16 mouse cellular contexts compared by ENCODE assay signal in the genomic region with DNA sequence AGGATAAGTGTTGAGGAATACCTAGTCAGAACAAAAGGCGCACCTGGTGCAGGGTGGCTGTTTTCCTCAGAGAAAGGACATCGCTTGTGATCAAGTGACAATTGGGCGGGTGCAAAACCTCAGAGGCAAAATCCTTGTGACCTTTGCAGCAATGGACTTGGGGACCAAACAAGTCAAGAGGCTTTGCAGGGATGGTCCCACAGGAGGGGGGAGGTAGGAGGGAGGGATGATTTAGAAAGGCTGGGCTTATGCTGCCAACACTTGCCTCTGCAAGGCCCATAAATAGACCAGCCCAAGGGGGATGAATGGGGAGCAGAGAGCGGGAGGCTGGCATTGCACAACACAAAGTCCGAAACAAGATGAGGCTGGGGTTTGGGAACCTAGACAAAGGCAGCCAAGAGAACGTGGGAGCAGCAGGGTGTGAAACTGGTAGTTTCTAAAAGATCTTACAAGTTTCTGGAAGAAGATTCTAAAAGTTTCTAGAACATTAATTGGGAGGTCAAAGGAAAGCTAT. TPM values are rescaled to one million over a fixed set of nuclear protein-coding genes. Genes with fewer than 3 reads are reported as not detected.
A peak's percentile ranks its signal among the peaks of the same experiment; 100 is the strongest.
DNase-seq lines count a peak whose midpoint lies in the region; ATAC-seq and TF ChIP-seq lines count a peak whose summit lies in the region.
"Had no signal": no experiment of that assay in that cellular context is flagged by ENCODE, and none has a peak within 500 bp of the region (broad histone marks: within the 10 kb centered on the region; RNA-seq: fewer than 3 reads in every experiment).

No protein-coding gene starts in this region.

- H3K9me3 ChIP-seq in liver, embryonic 12.5 days (replicated peaks): no peaks in the 10 kb centered on the region
- H3K9me3 ChIP-seq in liver, embryonic 11.5 days (ENCODE audit: control insufficient read depth, low read length): no peaks in the 10 kb centered on the region
- no peaks in the 10 kb centered on the region for H3K9me3 ChIP-seq in CH12.LX (replicated peaks; ENCODE audit: low read length)
- H3K9me3 ChIP-seq in limb, embryonic 15.5 days: no peaks in the 10 kb centered on the region
- H3K9me3 ChIP-seq: neural tube, embryonic 12.5 days had no signal

- in situ Hi-C loops in CH12.LX (cut with MboI; ENCODE audit: low pct_ligation_motif_present, low pct_unique_long_range_greater_than_20kb, low sequenced_read_pairs): no loop called here

- intact Hi-C loops in gastrocnemius, adult 2 months (cut with DNase I): no loop called here

- H3K9ac ChIP-seq in liver, embryonic 12.5 days: no peak overlapping the region
- no peak overlapping the region for H3K9ac ChIP-seq in liver, embryonic 11.5 days (ENCODE audit: low read depth, low read length)
- H3K9ac ChIP-seq in CH12.LX (ENCODE audit: insufficient read depth, low read depth): no peak overlapping the region
- H3K9ac ChIP-seq in limb, embryonic 15.5 days: no peak overlapping the region
- H3K9ac ChIP-seq: neural tube, embryonic 12.5 days had no signal

- no peak for TF ChIP-seq EP300 in CH12.LX (IDR thresholded peaks at IDR 0.05; ENCODE audit: low read length)

- H3K4me2 ChIP-seq in liver, embryonic 12.5 days: no peak overlapping the region
- no peak overlapping the region for H3K4me2 ChIP-seq in liver, embryonic 11.5 days
- H3K4me2 ChIP-seq in CH12.LX (ENCODE audit: insufficient read depth, low read depth, poor library complexity, severe bottlenecking): peak overlapping the region; percentile 33; the same call in 1 of the 2 replicates
- no peak overlapping the region for H3K4me2 ChIP-seq in limb, embryonic 15.5 days
- H3K4me2 ChIP-seq: neural tube, embryonic 12.5 days had no signal

- no peak for TF ChIP-seq CTCF in gastrocnemius, adult 2 months (IDR thresholded peaks at IDR 0.05)
- TF ChIP-seq CTCF in CH12.LX (conservative IDR thresholded peaks at IDR 0.05 in 1 of 2, IDR thresholded peaks at IDR 0.05 in 1 of 2; ENCODE audit: low read depth in 2 of 2, low read length in 2 of 2): no peak

- no peak overlapping the region for H3K4me3 ChIP-seq in gastrocnemius, adult 2 months
- H3K4me3 ChIP-seq in liver, embryonic 12.5 days: no peak overlapping the region
- H3K4me3 ChIP-seq in liver, embryonic 11.5 days (ENCODE audit: low read depth, low read length): no peak overlapping the region
- no peak overlapping the region for H3K4me3 ChIP-seq in CH12.LX (replicated peaks in 1 of 3; ENCODE audit: low read depth in 2 of 3, low read length in 2 of 3, poor library complexity in 1 of 3)
- no peak overlapping the region for H3K4me3 ChIP-seq in limb, embryonic 15.5 days
- H3K4me3 ChIP-seq: neural tube, embryonic 12.5 days had no signal

- no peak for TF ChIP-seq RAD21 in CH12.LX (IDR thresholded peaks at IDR 0.05; ENCODE audit: low read depth, low read length)

- peaks cover 55% of the 10 kb centered on the region for H3K4me1 ChIP-seq in liver, embryonic 12.5 days
- 0 out of 2 replicates have a peak, but pooled peaks cover 3% of the 10 kb centered on the region for H3K4me1 ChIP-seq in liver, embryonic 11.5 days (replicated peaks; ENCODE audit: control insufficient read depth, insufficient read depth, low read length)
- H3K4me1 ChIP-seq in CH12.LX (ENCODE audit: control insufficient read depth in 1 of 2, insufficient read depth in 2 of 2): peaks cover 0 to 5% of the 10 kb centered on the region in 2 experiments; a peak in 2 of 4 replicates
- H3K4me1 ChIP-seq in limb, embryonic 15.5 days: peaks cover 11% of the 10 kb centered on the region

- no peak for ATAC-seq in liver, embryonic 12.5 days
- no peak for ATAC-seq in liver, embryonic 11.5 days (replicated peaks; ENCODE audit: low FRiP score)
- ATAC-seq in limb, embryonic 15.5 days (ENCODE audit: insufficient number of reproducible peaks, low FRiP score, low TSS enrichment, low read depth): no peak

- H3K36me3 ChIP-seq in liver, embryonic 12.5 days: peaks cover 17% of the 10 kb centered on the region
- H3K36me3 ChIP-seq in liver, embryonic 11.5 days (ENCODE audit: control insufficient read depth, insufficient read depth, low read length): no peaks in the 10 kb centered on the region
- no peaks in the 10 kb centered on the region for H3K36me3 ChIP-seq in CH12.LX (replicated peaks in 1 of 2; ENCODE audit: control insufficient read depth in 1 of 2, insufficient read depth in 1 of 2, low read length in 1 of 2)
- no peaks in the 10 kb centered on the region for H3K36me3 ChIP-seq in limb, embryonic 15.5 days
- H3K36me3 ChIP-seq: neural tube, embryonic 12.5 days had no signal

- no peaks in the 10 kb centered on the region for H3K79me2 ChIP-seq in CH12.LX (replicated peaks; ENCODE audit: control insufficient read depth, extremely low read depth, insufficient read depth, poor library complexity, severe bottlenecking)

- dilution Hi-C loops in CH12.LX (cut with MboI; ENCODE audit: extremely low pct_ligation_motif_present, extremely low pct_unique_long_range_greater_than_20kb, low sequenced_read_pairs): no loop called here

- WGBS in liver, embryonic 12.5 days (ENCODE audit: insufficient replicate concordance): 66% methylated on average over 6 of the region's 6 CpGs
- 75% methylated on average over 6 of the region's 6 CpGs for WGBS in liver, embryonic 11.5 days
- WGBS in limb, embryonic 15.5 days: 61% methylated on average over 6 of the region's 6 CpGs

- peak overlapping the region; percentile 48; the same call in 1 of the 2 replicates for H3K27ac ChIP-seq in gastrocnemius, adult 2 months
- H3K27ac ChIP-seq in liver, embryonic 12.5 days: peak overlapping the region; percentile 43; the same call in 1 of the 2 replicates
- H3K27ac ChIP-seq in liver, embryonic 11.5 days (ENCODE audit: low read depth, low read length): no peak overlapping the region
- H3K27ac ChIP-seq in CH12.LX (ENCODE audit: insufficient read depth, low read depth): no peak overlapping the region
- H3K27ac ChIP-seq in limb, embryonic 15.5 days: peak overlapping the region; percentile 6; the same call in 1 of the 2 replicates
- H3K27ac ChIP-seq: macrophage; neural tube, embryonic 12.5 days had no signal

- no peak for TF ChIP-seq POLR2A in CH12.LX (IDR thresholded peaks at IDR 0.05; ENCODE audit: low read depth, low read length)

- H3K27me3 ChIP-seq in liver, embryonic 12.5 days (replicated peaks): no peaks in the 10 kb centered on the region
- peaks cover 2% of the 10 kb centered on the region; the same call in 1 of the 2 replicates for H3K27me3 ChIP-seq in liver, embryonic 11.5 days (replicated peaks; ENCODE audit: control insufficient read depth, insufficient read depth, low read length)
- H3K27me3 ChIP-seq in CH12.LX (replicated peaks): peaks cover 77% of the 10 kb centered on the region
- no peaks in the 10 kb centered on the region for H3K27me3 ChIP-seq in limb, embryonic 15.5 days
- H3K27me3 ChIP-seq: neural tube, embryonic 12.5 days; Patski had no signal

- DNase-seq in gastrocnemius, adult 2 months: peak; percentile 35
- no peak for DNase-seq in gastrocnemius, postnatal 4 days (ENCODE audit: low spot score in 2 of 2)
- DNase-seq in liver, embryonic 11.5 days (ENCODE audit: low spot score): no peak
- DNase-seq in CH12.LX (ENCODE audit: extremely low read depth): no peak
- DNase-seq in ovary, adult 18-20 months (ENCODE audit: low spot score): no peak
- DNase-seq in left cerebral cortex, adult 11 months (ENCODE audit: low spot score): no peak
- DNase-seq: adrenal gland, postnatal 14 days; gastrocnemius, postnatal 10 days; kidney, postnatal 36 days; right cerebral cortex, postnatal 14 days had no signal

RNA-seq across cellular contexts. Expression of a gene that starts 11.7 kb away (rescaled TPM):
- 1 to 10 TPM; 2.0 to 2.8 TPM for total RNA-seq in gastrocnemius, adult 2 months (2021)
- total RNA-seq in gastrocnemius, postnatal 4 days (2021): 10 to 100 TPM in 1 of 2 experiments, 1 to 10 TPM in 1; 8.2 to 10.6 TPM
- polyA plus RNA-seq in liver, embryonic 12.5 days (2016; fragmentation: Nextera tagmentation; extraction: Ambion mirVana): 12.6 and 13.6 TPM in 2 replicates
- 9.0 and 9.5 TPM in 2 replicates for polyA plus RNA-seq in liver, embryonic 11.5 days (2014; fragmentation: Nextera tagmentation; extraction: Ambion mirVana)
- total RNA-seq in CH12.LX (2012; rRNA removed): 0.46 and 1.1 TPM in 2 replicates
- total RNA-seq in CH12.LX (2014; rRNA removed): 0.16 TPM in 1 of 2 replicates, not detected in the other
- 0.34 and 0.35 TPM in 2 replicates for polyA plus RNA-seq in CH12.LX (2012; ENCODE audit: insufficient read length, low read depth)
- polyA plus RNA-seq in limb, embryonic 15.5 days (2015; fragmentation: Nextera tagmentation; extraction: Ambion mirVana): 6.0 and 6.1 TPM in 2 replicates

RNA-seq across cellular contexts. Expression of a gene that starts 49.0 kb away (rescaled TPM):
- under 1 TPM; 0.14 to 0.36 TPM for total RNA-seq in gastrocnemius, adult 2 months (2021)
- under 1 TPM; 0.47 to 0.49 TPM for total RNA-seq in gastrocnemius, postnatal 4 days (2021)
- 1.1 and 1.2 TPM in 2 replicates for polyA plus RNA-seq in liver, embryonic 12.5 days (2016; fragmentation: Nextera tagmentation; extraction: Ambion mirVana)
- 1.6 and 1.8 TPM in 2 replicates for polyA plus RNA-seq in liver, embryonic 11.5 days (2014; fragmentation: Nextera tagmentation; extraction: Ambion mirVana)
- total RNA-seq in CH12.LX (2012; rRNA removed) (0.71 and 0.93 TPM in 2 replicates), CH12.LX (2014; rRNA removed) (0.15 and 0.18 TPM in 2 replicates)
- polyA plus RNA-seq in CH12.LX (2012; ENCODE audit: insufficient read length, low read depth): 1.3 and 1.6 TPM in 2 replicates
- polyA plus RNA-seq in limb, embryonic 15.5 days (2015; fragmentation: Nextera tagmentation; extraction: Ambion mirVana): 0.72 and 1.00 TPM in 2 replicates
- polyA plus RNA-seq: macrophage had no signal

RNA-seq across cellular contexts. Expression of a gene that starts 54.5 kb away (rescaled TPM):
- 10 to 100 TPM; 16.3 to 17.6 TPM for total RNA-seq in gastrocnemius, adult 2 months (2021)
- total RNA-seq in gastrocnemius, postnatal 4 days (2021): 10 to 100 TPM; 21.6 to 21.7 TPM
- polyA plus RNA-seq in liver, embryonic 12.5 days (2016; fragmentation: Nextera tagmentation; extraction: Ambion mirVana): 24.1 and 24.6 TPM in 2 replicates
- polyA plus RNA-seq in liver, embryonic 11.5 days (2014; fragmentation: Nextera tagmentation; extraction: Ambion mirVana): 34.5 and 36.9 TPM in 2 replicates
- 57.5 and 62.1 TPM in 2 replicates for total RNA-seq in CH12.LX (2012; rRNA removed)
- 32.0 and 35.8 TPM in 2 replicates for total RNA-seq in CH12.LX (2014; rRNA removed)
- polyA plus RNA-seq in CH12.LX (2012; ENCODE audit: insufficient read length, low read depth): 54.3 and 57.7 TPM in 2 replicates
- polyA plus RNA-seq in limb, embryonic 15.5 days (2015; fragmentation: Nextera tagmentation; extraction: Ambion mirVana): 43.9 and 45.5 TPM in 2 replicates

RNA-seq across cellular contexts. Expression of a gene that starts 55.2 kb away (rescaled TPM):
- total RNA-seq in gastrocnemius, adult 2 months (2021): not detected
- total RNA-seq in gastrocnemius, postnatal 4 days (2021): not detected
- polyA plus RNA-seq in liver, embryonic 12.5 days (2016; fragmentation: Nextera tagmentation; extraction: Ambion mirVana): not detected in 2 replicates
- polyA plus RNA-seq in liver, embryonic 11.5 days (2014; fragmentation: Nextera tagmentation; extraction: Ambion mirVana): not detected in 2 replicates
- total RNA-seq in CH12.LX (2012; rRNA removed) (not detected in 2 replicates), CH12.LX (2014; rRNA removed) (not detected in 2 replicates)
- polyA plus RNA-seq in CH12.LX (2012; ENCODE audit: insufficient read length, low read depth): not detected in 2 replicates
- 0.06 TPM in 1 of 2 replicates, not detected in the other for polyA plus RNA-seq in limb, embryonic 15.5 days (2015; fragmentation: Nextera tagmentation; extraction: Ambion mirVana)
- total RNA-seq: gastrocnemius, postnatal 10 days; left cerebral cortex, postnatal 36 days had no signal
- polyA plus RNA-seq: macrophage; neural tube, embryonic 12.5 days; Patski had no signal

RNA-seq across cellular contexts. Expression of a gene that starts 56.2 kb away (rescaled TPM):
- total RNA-seq in gastrocnemius, adult 2 months (2021): not detected
- total RNA-seq in gastrocnemius, postnatal 4 days (2021): not detected
- 0.08 and 0.11 TPM in 2 replicates for polyA plus RNA-seq in liver, embryonic 12.5 days (2016; fragmentation: Nextera tagmentation; extraction: Ambion mirVana)
- 0.26 TPM in 2 replicates for polyA plus RNA-seq in liver, embryonic 11.5 days (2014; fragmentation: Nextera tagmentation; extraction: Ambion mirVana)
- total RNA-seq in CH12.LX (2012; rRNA removed) (0.08 TPM in 1 of 2 replicates, not detected in the other), CH12.LX (2014; rRNA removed) (not detected in 2 replicates)
- 0.29 and 0.35 TPM in 2 replicates for polyA plus RNA-seq in CH12.LX (2012; ENCODE audit: insufficient read length, low read depth)
- polyA plus RNA-seq in limb, embryonic 15.5 days (2015; fragmentation: Nextera tagmentation; extraction: Ambion mirVana): 0.16 and 0.24 TPM in 2 replicates
- polyA plus RNA-seq: macrophage, Patski had no signal

Comparison
In these comparisons a context has a peak if more than half of its experiments do, and no peak if none do; other contexts are left out.
1. H3K27ac ChIP-seq: peak in gastrocnemius, adult 2 months (single experiment), liver, embryonic 12.5 days (single experiment) and limb, embryonic 15.5 days (single experiment); none in liver, embryonic 11.5 days (single experiment) and CH12.LX (single experiment).